Mouse (Mus musculus) cerebellum, postnatal 14 days (tissue): ENCODE data around the gene Tiprl.

Experiments
- DNase-seq, 2 experiments: peaks; one replicate each; pipeline ENCODE4 v3.0.0; 2021; ENCODE audit warnings: mixed read lengths in 2 of 2

Gene Tiprl

DNA sequence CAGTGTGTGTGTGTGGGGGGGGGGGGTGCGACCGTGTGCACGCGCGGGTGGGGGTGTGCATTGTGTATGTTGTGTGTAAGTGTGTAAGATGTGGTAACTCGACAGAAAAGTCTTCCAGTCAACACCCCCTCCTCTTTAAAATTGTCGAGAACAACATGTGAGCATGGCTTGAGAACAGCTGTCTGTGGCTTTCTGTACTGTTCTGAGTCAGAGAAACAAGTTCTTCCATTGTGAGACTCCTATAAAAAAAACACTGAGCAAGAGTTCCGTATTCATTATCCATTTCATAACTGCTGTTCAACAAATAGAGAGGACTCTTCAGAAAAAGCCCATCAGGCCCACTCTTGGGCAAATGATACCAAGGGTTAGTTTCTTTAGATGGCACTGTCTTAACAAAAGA, 36.0 kb downstream of the Tiprl start:
- DNase-seq, result no peak

GRCm38 (mm10) chr1:165199639-165200038, 37.2 kb downstream of the Tiprl start:
- no peak for DNase-seq

GRCm38 (mm10) chr1:165198951-165199350, 37.8 kb downstream of the Tiprl start:
- DNase-seq, result no peak

DNA sequence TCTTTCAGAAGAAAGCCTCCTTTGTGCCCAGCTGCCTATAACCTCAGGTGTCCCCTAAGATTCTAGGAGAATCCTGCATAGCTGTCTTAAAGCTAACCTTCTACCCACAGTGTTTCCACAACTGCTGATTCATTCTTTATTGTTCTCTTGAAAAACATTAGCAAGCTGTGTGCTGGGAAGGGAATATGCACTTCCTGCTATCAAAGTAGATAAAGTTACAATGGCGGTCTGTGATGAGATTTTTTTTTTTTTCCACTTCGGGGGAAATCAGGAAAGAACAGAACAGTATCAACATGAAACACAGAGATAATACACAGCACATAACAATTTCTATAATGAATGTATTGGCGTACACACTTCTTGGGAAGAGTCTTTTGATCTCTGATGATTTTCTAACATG, 38.9 kb downstream of the Tiprl start:
- no peak for DNase-seq

DNA sequence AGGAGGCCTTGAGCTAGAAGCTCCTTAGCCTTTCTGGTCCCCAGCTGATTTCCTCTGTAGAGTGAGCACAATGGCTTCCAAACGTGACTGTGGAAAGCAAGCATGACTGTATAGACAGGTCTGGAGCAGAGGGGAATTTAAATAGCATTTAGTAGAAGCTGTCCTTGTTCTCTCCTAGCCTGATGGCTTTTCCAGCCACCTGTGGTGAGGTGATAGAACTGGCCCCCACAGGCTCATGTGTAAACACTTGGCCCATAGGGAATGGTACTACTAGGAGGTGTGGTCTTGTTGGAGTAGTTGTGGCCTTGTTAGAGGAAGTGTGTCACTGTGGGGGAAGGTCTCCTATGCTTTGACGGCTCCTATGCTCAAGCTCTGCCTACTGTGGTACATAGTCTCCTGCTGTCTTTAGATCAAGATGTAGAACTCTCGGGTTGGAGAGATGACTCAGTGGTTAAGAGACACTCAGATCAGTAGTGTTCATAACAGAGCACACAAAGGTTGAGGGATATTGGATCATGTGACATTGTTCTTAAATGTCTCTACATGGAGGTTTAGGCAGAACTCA, 41.3 kb downstream of the Tiprl start:
- no peak for DNase-seq

DNA sequence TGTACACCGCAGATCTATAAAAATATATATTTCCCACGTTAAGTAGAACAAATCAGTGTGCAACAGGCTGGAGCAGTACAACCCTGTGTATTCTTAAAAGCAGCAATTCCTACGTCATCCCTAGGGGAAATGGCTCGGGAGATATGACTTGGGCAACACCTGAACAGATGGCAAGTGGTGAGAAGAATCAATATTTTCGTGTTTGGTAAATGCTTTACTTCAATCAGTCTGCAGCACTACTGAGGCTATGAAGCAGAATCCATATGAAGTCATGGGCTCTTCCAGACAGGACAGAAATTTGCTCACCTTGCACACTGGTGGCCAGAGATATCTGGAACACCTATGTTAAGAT, 42.2 kb downstream of the Tiprl start:
- no peak for DNase-seq

DNA sequence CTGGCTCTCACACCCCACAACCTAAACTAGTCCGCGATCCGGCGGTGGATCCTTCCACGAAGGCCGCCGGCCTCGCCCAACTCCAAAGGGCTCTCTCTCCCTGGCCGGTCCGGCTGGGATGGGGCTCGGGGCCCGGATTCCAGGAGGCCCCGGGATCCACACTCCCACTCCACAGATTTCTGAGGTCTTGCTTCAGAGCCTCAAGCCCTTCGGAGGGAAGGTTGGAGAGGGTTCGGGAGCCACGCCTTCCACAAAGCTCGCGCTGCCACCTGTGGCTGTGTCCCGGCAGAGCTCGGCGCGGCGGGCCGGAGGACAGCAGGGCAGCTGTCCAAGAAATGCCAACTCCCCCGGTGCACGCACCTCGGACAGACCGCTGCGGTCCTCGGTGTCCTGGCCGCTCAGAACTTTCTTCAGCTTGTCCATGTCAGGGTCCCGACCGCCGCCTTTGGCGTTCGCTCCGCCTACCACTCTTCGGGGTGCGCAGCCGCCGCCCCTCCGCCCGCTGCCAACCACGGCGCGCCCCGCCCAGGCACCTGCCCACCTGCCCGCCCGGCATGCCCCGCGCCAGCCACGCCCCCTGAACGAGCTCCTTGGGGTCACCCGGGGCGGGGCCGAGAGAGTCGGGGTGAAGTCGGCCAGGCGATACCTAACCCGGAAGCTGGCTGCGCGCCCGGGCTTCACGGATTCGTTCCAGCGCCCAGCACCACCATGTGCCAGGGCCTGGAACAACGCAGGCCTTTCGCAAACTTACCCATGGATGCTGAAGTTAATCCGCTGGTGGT, 42.7 kb downstream of the Tiprl start, which contains the start of gene Sft2d2:
Gene Sft2d2 (minus strand): TSS at position 559 of the 782 bp plus-strand sequence.
- peak; percentile 88 to 92 for DNase-seq

- no peak for DNase-seq
Measured at GRCm38 (mm10) chr1:165193426-165193825, 43.4 kb downstream of the Tiprl start.

GRCm38 (mm10) chr1:165192714-165193264, 44.0 kb downstream of the Tiprl start:
- no peak for DNase-seq

GRCm38 (mm10) chr1:165192102-165192501, 44.7 kb downstream of the Tiprl start:
- DNase-seq, result no peak

DNA sequence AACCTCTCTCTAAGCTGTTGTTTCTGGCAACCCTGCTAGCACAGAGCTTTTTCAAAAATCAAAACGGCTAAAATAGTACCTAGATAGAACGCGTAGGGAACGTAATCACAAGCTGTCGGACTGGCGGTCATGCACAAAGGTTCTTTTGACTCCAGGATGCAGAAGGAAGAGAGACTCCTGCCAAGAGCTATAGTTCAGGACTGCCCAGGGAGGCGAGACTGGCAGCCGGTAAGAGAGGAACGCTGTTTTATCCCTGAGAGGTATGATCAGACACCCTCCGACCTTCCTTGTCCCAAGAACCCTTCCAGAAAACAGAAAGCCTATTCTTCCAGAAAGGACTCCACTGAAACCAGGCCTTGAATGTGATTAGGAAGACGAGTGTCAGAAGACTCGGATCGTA, 45.2 kb downstream of the Tiprl start:
- DNase-seq, result no peak

- no peak for DNase-seq
Measured at GRCm38 (mm10) chr1:165190571-165191273, 46.1 kb downstream of the Tiprl start.

DNA sequence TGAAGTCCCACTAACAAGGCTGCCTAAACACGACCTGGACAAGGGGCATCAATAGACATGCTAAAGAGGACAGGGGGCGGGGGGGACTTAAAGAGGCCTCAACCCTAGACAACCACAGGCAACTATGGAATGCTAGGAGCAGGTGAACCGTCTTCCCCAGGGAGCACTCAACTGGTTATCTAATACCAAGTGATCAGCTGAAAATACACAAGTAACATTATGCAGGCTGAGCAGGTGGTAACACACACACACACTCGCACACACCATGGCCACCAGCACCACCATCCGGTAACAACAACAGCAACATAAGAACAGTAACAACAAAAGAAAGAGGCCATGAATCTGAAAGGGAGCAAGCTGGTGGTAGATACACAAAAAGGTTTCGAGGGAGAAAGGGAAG, 46.7 kb downstream of the Tiprl start:
- DNase-seq, result no peak

- no peak for DNase-seq
Measured at GRCm38 (mm10) chr1:165188806-165189580, 47.8 kb downstream of the Tiprl start.

- no peak for DNase-seq
Measured at GRCm38 (mm10) chr1:165187357-165187756, 49.4 kb downstream of the Tiprl start.

GRCm38 (mm10) chr1:165186491-165186890, 50.3 kb downstream of the Tiprl start:
- no peak for DNase-seq

- DNase-seq, result no peak
Measured at GRCm38 (mm10) chr1:165185116-165185515, 51.7 kb downstream of the Tiprl start.

- DNase-seq, result no peak
Measured at GRCm38 (mm10) chr1:165184178-165184577, 52.6 kb downstream of the Tiprl start.

GRCm38 (mm10) chr1:165183400-165183799, 53.4 kb downstream of the Tiprl start:
- no peak for DNase-seq

DNA sequence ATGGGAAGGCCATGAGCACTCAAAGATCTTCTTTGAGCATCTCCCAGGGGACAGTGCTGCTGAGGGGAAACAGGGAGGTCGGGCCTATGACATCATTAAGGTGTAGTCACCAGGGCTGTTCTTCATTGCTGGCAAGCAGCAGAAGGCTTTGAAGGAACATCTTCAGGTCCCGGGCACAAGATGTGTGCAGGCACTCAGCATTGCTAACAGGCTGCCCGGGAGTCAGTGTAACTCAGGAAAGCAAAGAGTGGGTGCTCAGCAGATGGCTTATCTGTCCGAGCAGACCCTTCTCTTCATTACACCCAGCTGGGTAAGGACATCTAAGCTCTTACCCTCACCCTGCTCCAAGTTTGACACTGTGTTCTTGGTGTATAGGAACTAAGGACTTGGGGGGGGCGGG, 57.5 kb downstream of the Tiprl start:
- DNase-seq, result no peak

DNA sequence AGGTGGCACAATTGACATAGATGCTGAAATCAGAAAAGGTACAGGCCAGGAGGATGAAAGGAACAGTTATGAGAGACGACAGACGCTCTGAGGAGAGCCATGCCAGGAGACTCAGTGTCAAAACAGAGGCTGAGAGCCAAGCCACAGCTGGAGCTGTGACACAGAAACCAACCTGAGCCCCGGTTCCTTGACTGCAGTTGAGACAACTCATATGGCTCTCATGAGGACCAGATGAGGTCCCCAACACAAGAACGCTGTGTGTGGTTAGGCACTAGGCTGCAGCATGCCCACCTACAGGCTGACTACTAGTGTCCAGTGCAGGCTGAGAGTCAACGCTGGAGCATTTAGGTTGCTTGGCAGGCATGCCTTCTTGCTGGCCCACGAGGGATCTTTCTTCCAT, 58.7 kb downstream of the Tiprl start:
- peak in 1 of 2 experiments; percentile 24 for DNase-seq

GRCm38 (mm10) chr1:165174059-165174616, 62.7 kb downstream of the Tiprl start:
- DNase-seq, result no peak

GRCm38 (mm10) chr1:165171277-165171676, 65.5 kb downstream of the Tiprl start:
- DNase-seq, result no peak
